Mouse (Mus musculus) lung, postnatal 14 days (tissue): ENCODE results near the gene Stxbp1.

Experiments used
- DNase-seq: peaks from one replicate; pipeline ENCODE4 v3.0.0; 2021

The Stxbp1 gene

GRCm38 (mm10) chr2:32749082-32749481 is 98.0 kb downstream of the Stxbp1 start:
- no peak for DNase-seq

GRCm38 (mm10) chr2:32744272-32744982 is 102.6 kb downstream of the Stxbp1 start:
- DNase-seq: no peak

- no peak for DNase-seq
Measured at GRCm38 (mm10) chr2:32742173-32742531, 104.9 kb downstream of the Stxbp1 start.

GRCm38 (mm10) chr2:32741273-32742172 is 105.5 kb downstream of the Stxbp1 start:
- DNase-seq: peak; percentile 67

- no peak for DNase-seq
Measured at GRCm38 (mm10) chr2:32740916-32741272, 106.2 kb downstream of the Stxbp1 start, which contains the start of gene 6330409D20Rik. TSS of gene 6330409D20Rik (minus strand) at chr2:32741016.

GRCm38 (mm10) chr2:32739311-32739710 is 107.7 kb downstream of the Stxbp1 start:
- DNase-seq: no peak
